Mouse (Mus musculus) frontal cortex, adult 2 months (tissue): ENCODE results near the gene Itpk1. TPM values are rescaled to one million over a fixed set of nuclear protein-coding genes. Genes with fewer than 3 reads are reported as not detected.

Experiments
- polyA plus RNA-seq: library from polyadenylated mRNA; depleted of rRNA; stranded (reverse); fragments of >200 nt; gene quantifications from 2 replicates; pipeline ENCODE4 v1.2.3, GENCODE M21; 2012; rRNA removed

Itpk1 gene
- polyA plus RNA-seq, 1 experiment: 46.4 TPM

Other genes with a start within 250 kb of the Itpk1 start
- 22.7 and 27.2 TPM in 2 replicates for gene Golga5, start 235.8 kb downstream of the Itpk1 start, polyA plus RNA-seq
- 145 and 167 TPM in 2 replicates for gene Chga, start 150.0 kb downstream of the Itpk1 start, polyA plus RNA-seq
- 8.4 and 12.4 TPM in 2 replicates for gene Moap1, start 38.7 kb upstream of the Itpk1 start, polyA plus RNA-seq
- 3.9 and 4.4 TPM in 2 replicates for gene Tmem251, start 38.8 kb upstream of the Itpk1 start, polyA plus RNA-seq
- gene Gm28051, start 52.8 kb upstream of the Itpk1 start, polyA plus RNA-seq: not detected in 2 replicates
- 10.7 and 12.4 TPM in 2 replicates for gene Gon7, start 52.9 kb upstream of the Itpk1 start, polyA plus RNA-seq
- 29.8 and 31.0 TPM in 2 replicates for gene Ubr7, start 53.0 kb upstream of the Itpk1 start, polyA plus RNA-seq
- 28.2 and 30.8 TPM in 2 replicates for gene Gm20604, start 53.7 kb upstream of the Itpk1 start, polyA plus RNA-seq
- gene Btbd7, start 173.5 kb upstream of the Itpk1 start, polyA plus RNA-seq: 12.7 and 14.9 TPM in 2 replicates
- gene Cox8c, start 194.4 kb upstream of the Itpk1 start, polyA plus RNA-seq: not detected in 2 replicates
- gene Unc79, start 243.9 kb upstream of the Itpk1 start, polyA plus RNA-seq: 37.7 and 41.8 TPM in 2 replicates